Mouse (Mus musculus) MEL (cell line): ENCODE measurements around the gene Fyn. TPM values are rescaled to one million over a fixed set of nuclear protein-coding genes. Genes with fewer than 3 reads are reported as not detected.

Experiments used
- DNase-seq: peaks from one replicate; pipeline ENCODE4 v3.0.0; 2011; ENCODE audit warnings: low read depth, low spot score
- H3K27ac ChIP-seq: 2 replicates; pipeline ENCODE4 v1.5.1; 2012; ENCODE audit warnings: low read depth, mild to moderate bottlenecking, control low read depth, low read length, moderate library complexity; ENCODE audit not compliant: control insufficient read depth
- H3K27me3 ChIP-seq, 2 experiments: fragments of 150-350 bp in 1 of 2; sonication (generic) in 1 of 2; 2 replicates each; pipeline ENCODE4 v1.6.1; 2012; ENCODE audit warnings: low read length in 2 of 2, mild to moderate bottlenecking in 2 of 2, improper control_type of control experiment in 1 of 2, moderate library complexity in 1 of 2; ENCODE audit not compliant: insufficient read depth in 2 of 2, control insufficient read depth in 1 of 2
- H3K36me3 ChIP-seq, 2 experiments: 2 replicates each; pipeline ENCODE4 v1.6.1; 2012 to 2014; ENCODE audit warnings: low read length in 2 of 2, improper control_type of control experiment in 1 of 2, inconsistent platforms in 1 of 2, mild to moderate bottlenecking in 1 of 2; ENCODE audit not compliant: insufficient read depth in 2 of 2, control insufficient read depth in 1 of 2
- H3K4me1 ChIP-seq, 2 experiments: fragments of 150-350 bp in 1 of 2; sonication (generic) in 1 of 2; 2 replicates each; pipeline ENCODE4 v1.6.1; 2012; ENCODE audit warnings: low read length in 2 of 2, improper control_type of control experiment in 1 of 2, mild to moderate bottlenecking in 1 of 2; ENCODE audit not compliant: insufficient read depth in 2 of 2, control insufficient read depth in 1 of 2
- H3K4me3 ChIP-seq, 2 experiments: fragments of 150-350 bp in 1 of 2; sonication (generic) in 1 of 2; 2 replicates each; pipeline ENCODE4 v1.5.1; 2012; ENCODE audit warnings: low read depth in 2 of 2, low read length in 2 of 2, mild to moderate bottlenecking in 2 of 2, moderate library complexity in 2 of 2, control low read depth in 1 of 2, improper control_type of control experiment in 1 of 2; ENCODE audit not compliant: control insufficient read depth in 1 of 2, insufficient read depth in 1 of 2
- H3K79me2 ChIP-seq: 2 replicates; pipeline ENCODE4 v1.6.1; 2012; ENCODE audit warnings: mild to moderate bottlenecking, low read length, moderate library complexity; ENCODE audit not compliant: control insufficient read depth, poor library complexity, insufficient read depth
- H3K9ac ChIP-seq: 2 replicates; pipeline ENCODE4 v1.6.1; 2012; ENCODE audit warnings: low read depth, mild to moderate bottlenecking, control low read depth, low read length, moderate library complexity; ENCODE audit not compliant: control insufficient read depth, poor library complexity, severe bottlenecking
- H3K9me3 ChIP-seq: fragments of 150-350 bp; sonication (generic); replicated peaks from 2 replicates; pipeline ENCODE4 v1.6.1; 2012; ENCODE audit warnings: mild to moderate bottlenecking, low read length, improper control_type of control experiment, moderate library complexity; ENCODE audit not compliant: insufficient read depth
- CHD2 ChIP-seq: IDR thresholded peaks from 2 replicates; pipeline ENCODE4 v1.6.1; 2011; ENCODE audit warnings: low read length, improper control_type of control experiment
- CTCF ChIP-seq, 3 experiments: IDR thresholded peaks in 2 of 3; conservative IDR thresholded peaks in 1 of 3; 2 replicates each; pipeline ENCODE4 v1.5.1; 2011 to 2012; ENCODE audit warnings: low read length in 3 of 3, low read depth in 2 of 3, mild to moderate bottlenecking in 2 of 3, improper control_type of control experiment in 1 of 3, inconsistent platforms in 1 of 3, mixed read lengths in 1 of 3, moderate library complexity in 1 of 3; ENCODE audit not compliant: control insufficient read depth in 1 of 3, insufficient read depth in 1 of 3, poor library complexity in 1 of 3, severe bottlenecking in 1 of 3
- E2F4 ChIP-seq: IDR thresholded peaks from 2 replicates; pipeline ENCODE4 v1.6.1; 2011; ENCODE audit warnings: low read depth, low read length, improper control_type of control experiment, borderline replicate concordance
- ELF1 ChIP-seq: IDR thresholded peaks from 2 replicates; pipeline ENCODE4 v1.6.1; 2014; ENCODE audit warnings: low read depth, mild to moderate bottlenecking, inconsistent platforms, low read length, improper control_type of control experiment, moderate library complexity
- GATA1 ChIP-seq: IDR thresholded peaks from 2 replicates; pipeline ENCODE4 v1.6.1; 2011; ENCODE audit warnings: low read depth, low read length, improper control_type of control experiment
- JUND ChIP-seq: IDR thresholded peaks from 2 replicates; pipeline ENCODE4 v1.6.1; 2011; ENCODE audit warnings: low read depth, mild to moderate bottlenecking, improper control_type of control experiment, low read length
- MAFK ChIP-seq: IDR thresholded peaks from 2 replicates; pipeline ENCODE4 v1.6.1; 2011; ENCODE audit warnings: low read depth, mild to moderate bottlenecking, low read length, improper control_type of control experiment, borderline replicate concordance
- MAX ChIP-seq: IDR thresholded peaks from 2 replicates; pipeline ENCODE4 v1.6.1; 2011; ENCODE audit warnings: low read length, improper control_type of control experiment
- MEF2A ChIP-seq: IDR thresholded peaks from 2 replicates; pipeline ENCODE4 v1.6.1; 2014; ENCODE audit warnings: low read depth, mild to moderate bottlenecking, inconsistent platforms, low read length, improper control_type of control experiment; ENCODE audit not compliant: poor library complexity, insufficient replicate concordance, severe bottlenecking; ENCODE audit errors: extremely low read depth
- MYC ChIP-seq: IDR thresholded peaks from 2 replicates; pipeline ENCODE4 v1.6.1; 2011; ENCODE audit warnings: low read depth, mild to moderate bottlenecking, low read length, improper control_type of control experiment, moderate library complexity
- NELFE ChIP-seq: IDR thresholded peaks from 2 replicates; pipeline ENCODE4 v1.6.1; 2011; ENCODE audit warnings: low read depth, low read length, improper control_type of control experiment
- NRF1 ChIP-seq: IDR thresholded peaks from 2 replicates; pipeline ENCODE4 v1.6.1; 2014; ENCODE audit warnings: low read depth, mild to moderate bottlenecking, inconsistent platforms, low read length, improper control_type of control experiment, moderate library complexity; ENCODE audit not compliant: poor library complexity, insufficient read depth, severe bottlenecking
- POLR2A ChIP-seq, 2 experiments: IDR thresholded peaks; 2 replicates each; pipeline ENCODE4 v1.6.1; 2011 to 2012; ENCODE audit warnings: low read length in 2 of 2, mild to moderate bottlenecking in 2 of 2, control low read depth in 1 of 2, improper control_type of control experiment in 1 of 2, low read depth in 1 of 2, moderate library complexity in 1 of 2; ENCODE audit not compliant: control insufficient read depth in 1 of 2, insufficient read depth in 1 of 2, poor library complexity in 1 of 2
- POLR2AphosphoS2 ChIP-seq: IDR thresholded peaks from 2 replicates; pipeline ENCODE4 v1.6.1; 2011; ENCODE audit warnings: low read length, improper control_type of control experiment
- POLR2AphosphoS5 ChIP-seq: IDR thresholded peaks from 2 replicates; pipeline ENCODE4 v1.6.1; 2012; ENCODE audit warnings: low read depth, borderline replicate concordance, mild to moderate bottlenecking, inconsistent platforms, low read length, moderate library complexity, mixed read lengths
- RAD21 ChIP-seq: IDR thresholded peaks from 2 replicates; pipeline ENCODE4 v1.6.1; 2011; ENCODE audit warnings: mild to moderate bottlenecking, low read depth, low read length, improper control_type of control experiment
- RCOR1 ChIP-seq: IDR thresholded peaks from 2 replicates; pipeline ENCODE4 v1.6.1; 2012; ENCODE audit warnings: low read depth, mild to moderate bottlenecking, inconsistent platforms, low read length, improper control_type of control experiment
- SIN3A ChIP-seq: IDR thresholded peaks from 2 replicates; pipeline ENCODE4 v1.6.1; 2012; ENCODE audit warnings: low read length, improper control_type of control experiment, inconsistent platforms
- TAL1 ChIP-seq: IDR thresholded peaks from 2 replicates; pipeline ENCODE4 v1.6.1; 2012; ENCODE audit warnings: mild to moderate bottlenecking, inconsistent platforms, low read length, moderate library complexity, mixed read lengths
- TBP ChIP-seq: IDR thresholded peaks from 2 replicates; pipeline ENCODE4 v1.8.0; 2011; ENCODE audit warnings: low read depth, low read length, improper control_type of control experiment
- TCF12 ChIP-seq: IDR thresholded peaks from 2 replicates; pipeline ENCODE4 v1.6.1; 2014; ENCODE audit warnings: low read depth, mild to moderate bottlenecking, inconsistent platforms, low read length, improper control_type of control experiment, moderate library complexity
- USF1 ChIP-seq: IDR thresholded peaks from 2 replicates; pipeline ENCODE4 v1.6.1; 2014; ENCODE audit warnings: low read depth, mild to moderate bottlenecking, inconsistent platforms, low read length, improper control_type of control experiment, moderate library complexity
- USF2 ChIP-seq, 2 experiments: IDR thresholded peaks; 2 replicates each; pipeline ENCODE4 v1.6.1; 2011 to 2012; ENCODE audit warnings: improper control_type of control experiment in 2 of 2, low read length in 2 of 2, borderline replicate concordance in 1 of 2, inconsistent platforms in 1 of 2, low read depth in 1 of 2, mild to moderate bottlenecking in 1 of 2; ENCODE audit not compliant: insufficient read depth in 1 of 2
- ZC3H11A ChIP-seq: IDR thresholded peaks from 2 replicates; pipeline ENCODE4 v1.6.1; 2012; ENCODE audit warnings: low read depth, mild to moderate bottlenecking, inconsistent platforms, low read length, improper control_type of control experiment
- ZKSCAN1 ChIP-seq: IDR thresholded peaks from 2 replicates; pipeline ENCODE4 v1.6.1; 2012; ENCODE audit warnings: low read depth, mild to moderate bottlenecking, inconsistent platforms, low read length, improper control_type of control experiment, moderate library complexity
- ZMIZ1 ChIP-seq: IDR thresholded peaks from 2 replicates; pipeline ENCODE4 v1.6.1; 2012; ENCODE audit warnings: low read depth, mild to moderate bottlenecking, inconsistent platforms, low read length, improper control_type of control experiment, moderate library complexity
- ZNF384 ChIP-seq: IDR thresholded peaks from 2 replicates; pipeline ENCODE4 v1.6.1; 2012; ENCODE audit warnings: low read depth, mild to moderate bottlenecking, inconsistent platforms, low read length, improper control_type of control experiment
- polyA plus RNA-seq, 2 experiments: library from polyadenylated mRNA; stranded (reverse) in 1 of 2; unstranded in 1 of 2; fragments of >175 nt in 1 of 2; fragments of >200 nt in 1 of 2; gene quantifications; 2 replicates each; pipeline versions ENCODE4 v1.2.1 to v1.2.4; 2012; ENCODE audit warnings: low replicate concordance in 2 of 2, low read depth in 1 of 2; ENCODE audit not compliant: insufficient read length in 2 of 2, insufficient read depth in 1 of 2, missing spikeins in 1 of 2
- total RNA-seq: library from RNA; depleted of rRNA; stranded (reverse); fragments of 300-350 nt; gene quantifications from 2 replicates; pipeline ENCODE4 v1.2.3, GENCODE M21; 2012

The Fyn gene
- total and polyA plus RNA-seq, 3 experiments = 0.03 TPM; not detected in 2

DNA sequence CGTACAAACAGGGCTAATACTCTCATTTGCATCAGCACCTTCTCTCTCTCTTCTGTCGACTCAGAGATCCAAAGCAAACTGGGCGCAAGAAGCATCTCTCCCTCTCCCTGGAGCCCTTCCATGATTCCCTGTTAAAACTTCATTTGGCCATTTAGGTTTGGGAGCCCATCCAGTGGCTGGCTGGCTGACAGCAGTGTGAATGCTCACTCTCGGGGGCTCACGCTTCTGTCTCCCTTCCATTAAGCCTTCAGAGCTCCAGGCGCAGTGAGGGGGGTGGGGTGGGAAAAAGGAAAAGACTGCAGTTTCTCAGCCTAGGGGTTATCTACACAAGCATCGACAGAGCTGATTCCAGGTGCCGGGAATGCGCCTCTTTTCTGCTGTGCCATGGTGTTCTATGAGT is 136.4 kb downstream of the Fyn start:
- no peak overlapping the region for H3K27ac ChIP-seq
- no peak overlapping the region for H3K9ac ChIP-seq
- no peak for DNase-seq
- H3K4me1 ChIP-seq = no peaks in the 10 kb centered on the region
- H3K79me2 ChIP-seq = no peaks in the 10 kb centered on the region
- H3K36me3 ChIP-seq = no peaks in the 10 kb centered on the region
- no peaks in the 10 kb centered on the region for H3K27me3 ChIP-seq
- no peaks in the 10 kb centered on the region for H3K9me3 ChIP-seq
- no peak for TF ChIP-seq JUND
- no peak for TF ChIP-seq TAL1
- TF ChIP-seq ELF1 = no peak
- TF ChIP-seq USF2 (IDR thresholded peaks at IDR 0.05; ENCODE audit: borderline replicate concordance in 1 of 2, insufficient read depth in 1 of 2, low read depth in 1 of 2, low read length in 2 of 2) = no peak
- no peak for TF ChIP-seq GATA1
- no peak for TF ChIP-seq NELFE
- TF ChIP-seq POLR2AphosphoS2 = no peak
- no peak for TF ChIP-seq USF1
- no peak for TF ChIP-seq NRF1
- no peak for TF ChIP-seq SIN3A
- no peak for TF ChIP-seq CHD2
- no peak for TF ChIP-seq RCOR1
- no peak for TF ChIP-seq MEF2A
- TF ChIP-seq ZNF384 = no peak
- TF ChIP-seq RAD21 = no peak
- no peak for TF ChIP-seq TBP
- no peak for TF ChIP-seq CTCF (IDR thresholded peaks at IDR 0.05 in 2 of 3, conservative IDR thresholded peaks at IDR 0.05 in 1 of 3; ENCODE audit: control insufficient read depth in 1 of 3, insufficient read depth in 1 of 3, low read depth in 2 of 3, low read length in 3 of 3, poor library complexity in 1 of 3, severe bottlenecking in 1 of 3)
- TF ChIP-seq ZC3H11A = no peak
- TF ChIP-seq MAFK = no peak
- no peak overlapping the region for H3K4me3 ChIP-seq

DNA sequence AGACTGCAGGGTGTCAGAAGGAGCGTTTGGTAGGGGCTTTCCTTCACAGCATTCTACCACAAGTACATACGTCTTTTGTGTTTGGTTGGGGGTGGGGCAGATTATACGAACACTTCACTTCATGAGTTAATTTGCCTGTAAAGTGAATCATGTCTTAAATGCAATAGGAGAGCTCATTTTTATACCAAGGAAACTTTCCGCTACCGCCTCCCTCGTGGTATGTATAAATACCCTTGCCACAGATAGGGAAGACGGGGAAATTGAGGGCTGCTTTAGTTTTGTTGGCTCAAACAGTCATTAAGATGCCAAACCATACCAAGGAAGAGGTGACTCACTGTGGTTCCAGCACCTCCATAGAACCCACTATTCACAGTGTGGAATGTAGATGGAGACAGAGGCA is 137.0 kb downstream of the Fyn start:
- Histone ChIP-seq H3K27me3 (no peaks in the 10 kb centered on the region), H3K4me1 (no peaks in the 10 kb centered on the region), H3K9ac (no peak overlapping the region), H3K9me3 (no peaks in the 10 kb centered on the region), H3K4me3 (no peak overlapping the region), H3K79me2 (no peaks in the 10 kb centered on the region)
- no peak for DNase-seq
- no peak for TF ChIP-seq MAX
- no peak for TF ChIP-seq ELF1
- no peak for TF ChIP-seq MYC
- no peak for TF ChIP-seq USF2 (IDR thresholded peaks at IDR 0.05; ENCODE audit: borderline replicate concordance in 1 of 2, insufficient read depth in 1 of 2, low read depth in 1 of 2, low read length in 2 of 2)
- TF ChIP-seq MEF2A = no peak
- TF ChIP-seq ZMIZ1 = no peak
- TF ChIP-seq TCF12 = no peak
- TF ChIP-seq POLR2AphosphoS5 = no peak
- no peak for TF ChIP-seq TBP
- TF ChIP-seq RCOR1 = no peak
- no peak for TF ChIP-seq ZKSCAN1
- no peak for TF ChIP-seq E2F4
- TF ChIP-seq RAD21 = no peak
- no peak for TF ChIP-seq POLR2A (IDR thresholded peaks at IDR 0.05; ENCODE audit: control insufficient read depth in 1 of 2, insufficient read depth in 1 of 2, low read depth in 1 of 2, low read length in 2 of 2, poor library complexity in 1 of 2)
- TF ChIP-seq, all 39 proteins: peak for 0
- Histone ChIP-seq H3K36me3 (no peaks in the 10 kb centered on the region), H3K27ac (no peak overlapping the region)
